In the genomic region with DNA sequence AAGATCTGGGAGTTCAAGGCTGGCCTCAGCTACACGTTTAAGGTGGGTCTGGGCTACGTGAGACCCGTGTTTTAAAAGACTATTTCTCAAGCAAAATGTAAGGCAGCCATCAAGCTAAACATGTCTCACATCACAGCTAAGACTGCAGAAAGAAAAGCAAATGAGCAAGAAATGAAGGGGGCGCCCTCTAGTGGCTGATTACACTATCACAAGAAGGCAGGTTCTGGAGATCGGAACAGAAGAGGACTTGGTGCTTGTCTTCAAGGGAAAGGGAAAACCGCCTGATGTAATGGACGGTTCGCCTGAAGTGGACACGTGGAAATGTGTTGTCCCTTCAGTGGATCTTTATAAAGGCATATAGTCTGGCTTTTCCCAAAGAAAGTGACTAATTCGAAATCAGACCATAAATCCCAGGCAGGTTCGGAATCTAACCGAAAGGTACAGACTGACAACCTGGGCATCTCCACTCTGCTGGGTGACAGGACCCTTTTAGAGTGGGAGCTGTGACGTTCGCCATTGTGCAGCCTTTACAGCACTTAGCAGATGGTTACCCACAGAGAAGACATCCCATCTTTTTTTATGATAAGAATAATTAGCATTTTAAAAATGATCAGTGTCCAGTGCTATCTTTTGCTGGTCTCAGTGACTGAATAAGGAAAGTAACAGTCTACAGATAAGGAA, we compare ENCODE assay signal across 9 mouse cellular contexts. TPM values are rescaled to one million over a fixed set of nuclear protein-coding genes. Genes with fewer than 3 reads are reported as not detected.
DNase-seq lines count a peak whose midpoint lies in the region; TF ChIP-seq lines count a peak whose summit lies in the region.
"Had no signal": no experiment of that assay in that cellular context is flagged by ENCODE, and none has a peak within 500 bp of the region (broad histone marks: within the 10 kb centered on the region; RNA-seq: fewer than 3 reads in every experiment).

No protein-coding gene starts in this region.

- H3K4me1 ChIP-seq in lung, adult 2 months (ENCODE audit: control insufficient read depth, insufficient read depth, low read length): no peaks in the 10 kb centered on the region
- no peaks in the 10 kb centered on the region for H3K4me1 ChIP-seq in olfactory bulb, adult 2 months (ENCODE audit: control insufficient read depth, insufficient read depth, low read length)
- H3K4me1 ChIP-seq: heart, embryonic 15.5 days had no signal

- no peak for TF ChIP-seq POLR2A in lung, adult 2 months (IDR thresholded peaks at IDR 0.05; ENCODE audit: borderline replicate concordance, extremely low read depth, low read depth, low read length)
- TF ChIP-seq POLR2A in olfactory bulb, adult 2 months (IDR thresholded peaks at IDR 0.05; ENCODE audit: insufficient read depth, low read depth, low read length): no peak

- WGBS in lung, adult 2 months: 25% methylated on average over 14 of the region's 14 CpGs
- 24% methylated on average over 14 of the region's 14 CpGs for WGBS in olfactory bulb, adult 2 months

- DNase-seq in CD4-positive, CD25-positive, alpha-beta regulatory T cell, adult 2 months (ENCODE audit: low read depth, low spot score): peak; percentile 88
- peak; percentile 64 for DNase-seq in adrenal gland, adult 2 months
- peak; percentile 89 for DNase-seq in embryo, embryonic 10.5 days (ENCODE audit: low spot score)
- peak; percentile 46 to 75 for DNase-seq in gastrocnemius, postnatal 4 days (ENCODE audit: low spot score in 2 of 2)
- DNase-seq in kidney, postnatal 4 days: peak; percentile 85 to 88
- DNase-seq in lung, adult 2 months: peak; percentile 62
- peak; percentile 24 to 78 for DNase-seq in thymus, postnatal 10 days (ENCODE audit: low spot score in 2 of 2)

- no peak overlapping the region for H3K27ac ChIP-seq in olfactory bulb, adult 2 months (ENCODE audit: insufficient read depth, low read depth, low read length)
- H3K27ac ChIP-seq: heart, embryonic 15.5 days had no signal

- TF ChIP-seq CTCF in lung, adult 2 months (IDR thresholded peaks at IDR 0.05; ENCODE audit: insufficient read depth, low read length): no peak; the same call in 1 of the 2 replicates
- 0 out of 2 replicates have a peak, but pooled peaks have one; percentile 23 for TF ChIP-seq CTCF in olfactory bulb, adult 2 months (IDR thresholded peaks at IDR 0.05; ENCODE audit: insufficient read depth, low read depth, low read length)

- no peak overlapping the region for H3K4me3 ChIP-seq in lung, adult 2 months (replicated peaks; ENCODE audit: extremely low read depth, low read depth, low read length)
- no peak overlapping the region for H3K4me3 ChIP-seq in olfactory bulb, adult 2 months (ENCODE audit: insufficient read depth, low read depth, low read length)
- H3K4me3 ChIP-seq: heart, embryonic 15.5 days had no signal

RNA-seq across cellular contexts. Expression of a gene that starts 13.1 kb away (rescaled TPM):
- 10 to 100 TPM; 45.4 to 45.5 TPM for total RNA-seq in adrenal gland, adult 2 months (2021)
- 4.5 and 7.3 TPM in 2 replicates for polyA plus RNA-seq in adrenal gland, adult 2 months (2012; rRNA removed)
- 10 to 100 TPM; 25.7 to 25.9 TPM for total RNA-seq in gastrocnemius, postnatal 4 days (2021)
- polyA plus RNA-seq in lung, adult 2 months (2012; rRNA removed): 4.3 and 15.4 TPM in 2 replicates
- polyA plus RNA-seq in olfactory bulb, adult 2 months (2012; ENCODE audit: insufficient read depth, insufficient read length, low replicate concordance, missing spikeins): not detected in 2 replicates

RNA-seq across cellular contexts. Expression of a gene that starts 20.6 kb away (rescaled TPM):
- 10 to 100 TPM; 42.7 to 44.4 TPM for total RNA-seq in adrenal gland, adult 2 months (2021)
- 1.5 and 2.3 TPM in 2 replicates for polyA plus RNA-seq in adrenal gland, adult 2 months (2012; rRNA removed)
- 10 to 100 TPM; 32.7 to 35.5 TPM for total RNA-seq in gastrocnemius, postnatal 4 days (2021)
- polyA plus RNA-seq in lung, adult 2 months (2012; rRNA removed): 3.2 and 6.0 TPM in 2 replicates
- not detected in 2 replicates for polyA plus RNA-seq in olfactory bulb, adult 2 months (2012; ENCODE audit: insufficient read depth, insufficient read length, low replicate concordance, missing spikeins)
